Mouse (Mus musculus) hindbrain, embryonic 15.5 days (tissue): ENCODE measurements at regions not wholly inside any gene's neighbourhood (a gene's known extent, or its start where the extent isn't known, plus 50 kb on each side); places are given as distances from the start of the nearest gene placed in this dataset.

Experiments
- ATAC-seq: fragments of 200-750 bp; cut with Nextera tagmentation; 2 replicates; pipeline ENCODE4 v1.8.0; 2017; ENCODE audit warnings: low read depth, moderate number of reproducible peaks, moderate TSS enrichment; ENCODE audit not compliant: low FRiP score
- H3K27ac ChIP-seq: fragments of 300-500 bp; sonication (generic); replicated peaks from 2 replicates; pipeline ENCODE4 v1.5.1; 2015; ENCODE audit warnings: mild to moderate bottlenecking, inconsistent platforms
- H3K27me3 ChIP-seq: fragments of 300-500 bp; sonication (generic); 2 replicates; pipeline ENCODE4 v1.6.1; 2015; ENCODE audit warnings: control low read depth, inconsistent platforms
- H3K36me3 ChIP-seq: fragments of 300-500 bp; sonication (generic); 2 replicates; pipeline ENCODE4 v1.6.1; 2015; ENCODE audit warnings: control low read depth, inconsistent platforms
- H3K4me1 ChIP-seq: fragments of 300-500 bp; sonication (generic); replicated peaks from 2 replicates; pipeline ENCODE4 v1.6.1; 2015; ENCODE audit warnings: control low read depth, inconsistent platforms
- H3K4me2 ChIP-seq: fragments of 300-500 bp; sonication (generic); 2 replicates; pipeline ENCODE4 v1.6.1; 2015; ENCODE audit warnings: moderate library complexity, mild to moderate bottlenecking, inconsistent platforms
- H3K4me3 ChIP-seq: fragments of 300-500 bp; sonication (generic); 2 replicates; pipeline ENCODE4 v1.5.1; 2015; ENCODE audit warnings: mild to moderate bottlenecking, inconsistent platforms
- H3K9ac ChIP-seq: fragments of 300-500 bp; sonication (generic); 2 replicates; pipeline ENCODE4 v1.6.1; 2015; ENCODE audit warnings: inconsistent platforms
- H3K9me3 ChIP-seq: fragments of 300-500 bp; sonication (generic); 2 replicates; pipeline ENCODE4 v1.6.1; 2016; ENCODE audit warnings: control low read depth, inconsistent platforms
- WGBS: fragments of 180-500 bp; shearing (Covaris S2); methylation state at CpG from one replicate; pipeline ENCODE4 v1.1.7; 2015; 5-methylcytosine and 5-hydroxymethylcytosine counted together

DNA sequence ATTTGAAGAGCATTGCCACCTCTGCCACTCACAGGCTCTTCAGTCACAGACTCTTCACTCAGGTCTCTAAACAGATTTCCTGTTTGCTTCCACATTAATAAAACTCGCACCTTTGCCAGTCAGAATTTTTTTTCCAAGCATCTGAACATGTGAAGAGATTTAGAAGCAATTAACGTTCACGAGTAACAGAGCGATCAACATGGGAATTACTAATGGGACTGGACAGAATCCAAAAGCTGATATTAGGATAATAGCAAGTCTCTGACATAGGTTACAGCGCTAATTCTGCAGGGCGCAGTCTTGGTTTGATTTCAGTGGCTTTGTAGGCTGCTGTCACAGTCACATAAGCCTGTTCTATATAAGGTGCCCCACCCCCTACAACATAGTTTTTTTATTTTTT is 275.6 kb downstream of the Dhx15 start:
- WGBS, result 67% methylated on average over 6 of the region's 6 CpGs
- no peak for ATAC-seq
- Histone ChIP-seq H3K4me3 (no peak overlapping the region), H3K9me3 (no peaks in the 10 kb centered on the region), H3K9ac (no peak overlapping the region), H3K36me3 (no peaks in the 10 kb centered on the region), H3K27me3 (no peaks in the 10 kb centered on the region), H3K4me2 (no peak overlapping the region), H3K4me1 (no peaks in the 10 kb centered on the region), H3K27ac (no peak overlapping the region)

DNA sequence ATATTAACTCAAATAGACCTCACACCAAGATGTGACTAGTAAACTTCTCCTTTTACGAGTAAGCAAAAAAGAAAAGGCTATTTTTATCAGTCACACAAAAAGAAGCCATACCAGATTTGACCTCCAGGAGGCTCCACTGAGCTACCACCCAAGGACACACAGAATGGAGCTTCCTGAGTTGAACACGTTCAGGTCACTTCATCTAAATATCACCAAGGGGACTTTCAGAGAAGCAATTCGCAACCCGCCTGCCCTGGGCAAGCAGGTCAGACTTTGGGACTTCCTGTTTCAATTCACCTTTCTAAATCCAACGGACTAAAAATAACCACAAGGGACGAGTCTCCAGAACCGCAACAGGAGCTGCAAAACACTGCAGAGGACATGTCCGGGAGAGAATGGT is 281.5 kb downstream of the Dhx15 start:
- H3K4me2 ChIP-seq, result no peak overlapping the region
- H3K9ac ChIP-seq, result no peak overlapping the region
- no peaks in the 10 kb centered on the region for H3K27me3 ChIP-seq
- ATAC-seq, result no peak
- H3K9me3 ChIP-seq, result no peaks in the 10 kb centered on the region
- no peak overlapping the region for H3K27ac ChIP-seq
- H3K4me1 ChIP-seq, result no peaks in the 10 kb centered on the region
- no peaks in the 10 kb centered on the region for H3K36me3 ChIP-seq
- H3K4me3 ChIP-seq, result no peak overlapping the region
- 76% methylated on average over 8 of the region's 8 CpGs for WGBS

DNA sequence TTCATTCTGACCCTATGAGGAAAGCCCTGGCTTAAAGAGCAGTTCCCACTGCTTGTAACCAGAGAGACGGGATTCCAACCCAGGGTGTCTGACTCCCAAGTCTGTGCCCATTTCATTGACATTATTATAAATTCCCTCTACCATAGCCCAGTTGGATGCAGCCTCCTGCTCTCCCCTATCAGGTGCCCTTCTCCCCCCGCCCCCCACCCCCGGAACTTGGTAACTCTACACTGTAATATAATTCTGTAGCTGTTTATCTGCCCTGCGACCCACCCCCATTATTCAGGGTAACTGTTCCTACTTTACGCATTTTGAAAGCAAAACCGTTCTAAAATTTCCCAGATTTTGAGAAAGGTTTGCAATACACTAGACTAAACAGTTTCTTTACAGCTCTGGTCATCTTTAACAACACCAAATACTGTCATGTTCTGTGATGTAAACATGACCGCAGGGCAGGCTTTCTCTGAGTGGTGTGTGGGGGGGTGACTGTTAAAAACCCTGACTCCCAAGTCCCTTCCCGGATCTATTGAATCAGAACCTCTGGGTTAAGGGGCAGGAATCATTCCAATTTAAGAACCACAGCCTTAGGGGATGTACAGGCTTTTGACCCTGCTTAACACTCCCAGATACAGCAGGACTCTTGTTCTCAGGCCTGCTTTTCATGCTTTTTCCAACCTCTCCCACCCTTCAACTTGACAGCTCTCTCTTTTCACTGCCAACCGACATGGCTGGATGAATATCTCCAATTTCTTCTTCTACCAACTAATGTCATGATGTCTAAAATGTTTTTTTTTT is 283.8 kb downstream of the Dhx15 start:
- H3K36me3 ChIP-seq, result no peaks in the 10 kb centered on the region
- H3K9me3 ChIP-seq, result no peaks in the 10 kb centered on the region
- no peak for ATAC-seq
- no peak overlapping the region for H3K27ac ChIP-seq
- WGBS, result 83% methylated on average over 9 of the region's 9 CpGs
- H3K9ac ChIP-seq, result no peak overlapping the region
- H3K4me3 ChIP-seq, result no peak overlapping the region
- H3K4me1 ChIP-seq, result no peaks in the 10 kb centered on the region
- no peak overlapping the region for H3K4me2 ChIP-seq
- no peaks in the 10 kb centered on the region for H3K27me3 ChIP-seq

DNA sequence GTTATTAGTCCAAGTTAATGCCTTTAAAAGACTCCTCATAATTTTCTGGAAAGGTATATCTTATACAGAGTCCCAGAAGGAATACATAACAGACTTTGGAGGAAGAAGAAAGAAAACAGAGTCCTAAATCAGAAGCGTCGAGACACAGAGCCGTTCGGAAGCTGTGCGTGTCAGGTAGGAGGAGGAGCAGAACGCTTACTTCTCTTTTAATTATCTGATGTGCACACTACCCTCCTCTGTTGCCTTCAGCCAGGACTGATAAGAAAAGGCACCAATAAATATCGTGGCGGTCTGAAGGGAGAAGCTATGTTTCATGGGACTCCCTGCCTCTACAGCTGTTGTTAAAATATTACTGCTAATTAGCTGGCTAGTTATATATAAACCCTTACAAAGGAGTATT is 296.2 kb downstream of the Dhx15 start:
- H3K4me2 ChIP-seq, result peak overlapping the region; percentile 18; the same call in 1 of the 2 replicates
- H3K36me3 ChIP-seq, result no peaks in the 10 kb centered on the region
- no peak for ATAC-seq
- no peak overlapping the region for H3K27ac ChIP-seq
- no peaks in the 10 kb centered on the region for H3K4me1 ChIP-seq
- H3K27me3 ChIP-seq, result no peaks in the 10 kb centered on the region
- WGBS, result 70% methylated on average over 8 of the region's 8 CpGs
- H3K4me3 ChIP-seq, result no peak overlapping the region
- H3K9ac ChIP-seq, result no peak overlapping the region
- no peaks in the 10 kb centered on the region for H3K9me3 ChIP-seq

DNA sequence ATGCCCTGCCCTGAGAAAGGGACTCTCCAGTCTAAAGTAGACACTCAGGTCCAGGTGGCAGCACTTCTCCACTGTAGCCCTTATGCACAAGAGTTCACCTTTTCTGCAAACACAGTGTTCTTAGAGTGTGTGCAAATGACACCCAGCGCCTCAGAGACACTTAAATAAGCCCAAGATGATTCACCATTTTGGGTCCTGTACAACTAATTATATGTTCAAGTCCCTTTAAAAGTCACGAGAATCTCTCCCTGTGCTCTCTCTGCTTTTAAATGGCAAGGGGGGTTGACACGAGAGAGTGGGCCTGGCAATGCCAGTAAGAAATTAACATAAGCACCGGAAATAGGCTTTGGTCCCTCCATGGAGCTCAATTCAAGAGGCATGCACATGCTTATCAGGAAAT is 299.0 kb downstream of the Dhx15 start:
- WGBS, result 70% methylated on average over 4 of the region's 4 CpGs
- no peak overlapping the region for H3K27ac ChIP-seq
- no peak overlapping the region for H3K4me3 ChIP-seq
- H3K4me1 ChIP-seq, result no peaks in the 10 kb centered on the region
- H3K27me3 ChIP-seq, result no peaks in the 10 kb centered on the region
- no peak for ATAC-seq
- no peak overlapping the region for H3K4me2 ChIP-seq
- H3K9ac ChIP-seq, result no peak overlapping the region
- H3K9me3 ChIP-seq, result no peaks in the 10 kb centered on the region
- no peaks in the 10 kb centered on the region for H3K36me3 ChIP-seq

DNA sequence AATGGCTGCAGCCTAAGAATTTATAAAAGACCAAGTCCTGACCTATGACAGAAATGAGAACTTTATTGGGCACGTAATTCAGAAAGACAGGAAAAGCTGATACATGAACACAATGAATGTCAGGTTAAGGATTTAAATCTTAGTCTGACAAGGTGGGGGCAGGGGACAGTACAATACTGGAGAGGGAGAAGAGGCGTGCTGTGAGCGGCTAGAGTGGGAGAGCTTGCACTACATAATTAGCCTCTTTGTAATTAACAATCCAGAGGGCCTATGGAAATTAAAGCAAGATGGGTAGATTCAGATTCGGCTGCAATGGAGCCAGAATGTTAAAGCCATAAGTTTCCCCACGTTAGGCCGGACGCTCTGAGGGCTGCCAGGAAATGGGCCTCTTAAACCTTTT is 301.9 kb downstream of the Dhx15 start:
- no peak overlapping the region for H3K4me3 ChIP-seq
- H3K27me3 ChIP-seq, result no peaks in the 10 kb centered on the region
- no peaks in the 10 kb centered on the region for H3K36me3 ChIP-seq
- H3K27ac ChIP-seq, result no peak overlapping the region
- H3K4me2 ChIP-seq, result no peak overlapping the region
- no peaks in the 10 kb centered on the region for H3K4me1 ChIP-seq
- H3K9me3 ChIP-seq, result no peaks in the 10 kb centered on the region
- no peak overlapping the region for H3K9ac ChIP-seq
- 40% methylated on average over 7 of the region's 7 CpGs for WGBS
- no peak for ATAC-seq

DNA sequence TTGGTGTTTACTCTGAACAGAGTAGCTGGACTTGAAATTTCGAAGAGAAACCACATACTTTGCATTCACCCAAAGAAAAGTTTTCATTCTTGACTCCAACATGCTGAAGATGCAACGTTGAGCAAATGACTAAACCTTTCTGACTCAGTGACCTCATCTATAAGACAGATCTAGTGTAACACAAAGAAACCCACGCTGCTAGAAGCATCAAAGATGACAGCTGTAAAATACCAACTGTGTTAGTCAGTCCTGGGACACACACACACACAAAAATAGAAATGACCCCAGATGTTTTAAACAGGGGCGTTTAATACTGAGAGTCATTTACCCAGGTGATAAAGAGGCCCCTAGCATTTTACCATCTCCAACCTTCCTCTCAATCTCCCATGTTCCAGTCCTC is 307.7 kb downstream of the Dhx15 start:
- H3K4me2 ChIP-seq, result no peak overlapping the region
- no peaks in the 10 kb centered on the region for H3K9me3 ChIP-seq
- 74% methylated on average over 4 of the region's 4 CpGs for WGBS
- no peak overlapping the region for H3K27ac ChIP-seq
- no peaks in the 10 kb centered on the region for H3K4me1 ChIP-seq
- no peak overlapping the region for H3K4me3 ChIP-seq
- no peak for ATAC-seq
- H3K36me3 ChIP-seq, result no peaks in the 10 kb centered on the region
- H3K27me3 ChIP-seq, result no peaks in the 10 kb centered on the region
- H3K9ac ChIP-seq, result no peak overlapping the region

DNA sequence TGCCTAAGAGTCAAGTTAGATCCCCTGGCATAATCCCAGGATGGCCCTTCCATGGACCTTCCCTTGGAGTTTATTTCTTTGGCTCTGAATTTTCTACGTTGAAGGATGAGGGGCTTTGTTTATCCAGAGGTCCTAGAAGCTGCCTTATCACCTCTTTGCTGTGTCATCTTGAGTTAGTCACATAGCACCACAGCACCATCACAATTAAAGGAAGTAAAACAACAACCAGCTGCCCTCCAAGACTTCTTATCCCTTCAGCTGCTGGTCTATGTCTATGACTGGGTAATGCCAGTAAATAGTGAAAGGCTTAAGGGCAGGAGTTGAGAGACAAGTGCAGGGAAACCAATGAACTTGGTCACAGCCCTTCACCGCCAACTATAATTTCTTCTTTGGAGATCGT is 308.1 kb downstream of the Dhx15 start:
- H3K27ac ChIP-seq, result no peak overlapping the region
- H3K36me3 ChIP-seq, result no peaks in the 10 kb centered on the region
- no peaks in the 10 kb centered on the region for H3K4me1 ChIP-seq
- no peaks in the 10 kb centered on the region for H3K27me3 ChIP-seq
- H3K4me2 ChIP-seq, result no peak overlapping the region
- 83% methylated on average over 3 of the region's 3 CpGs for WGBS
- H3K9me3 ChIP-seq, result no peaks in the 10 kb centered on the region
- no peak overlapping the region for H3K9ac ChIP-seq
- H3K4me3 ChIP-seq, result no peak overlapping the region
- ATAC-seq, result no peak

DNA sequence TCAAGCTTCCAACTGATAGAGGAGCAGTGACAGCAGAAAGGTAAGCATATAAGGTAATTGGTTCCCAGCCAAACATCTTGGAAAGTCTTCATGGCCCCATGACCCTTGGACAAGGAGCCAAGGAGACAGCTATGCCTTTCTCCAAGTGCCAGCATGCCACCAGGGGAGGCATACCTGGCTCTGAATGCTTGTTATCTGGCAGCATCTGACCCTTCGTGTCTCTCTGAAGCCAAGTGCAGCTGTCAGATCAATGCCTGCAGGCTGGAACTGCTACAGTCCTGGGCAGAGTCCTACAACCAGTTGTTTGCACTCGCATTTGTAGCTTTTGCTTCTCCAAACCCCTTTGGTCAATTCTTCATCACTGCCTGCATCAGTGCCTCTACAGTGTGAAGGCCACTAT is 309.3 kb upstream of the Ppargc1a start:
- Histone ChIP-seq H3K27me3 (no peaks in the 10 kb centered on the region), H3K36me3 (no peaks in the 10 kb centered on the region), H3K4me3 (no peak overlapping the region), H3K9me3 (no peaks in the 10 kb centered on the region), H3K9ac (no peak overlapping the region), H3K4me2 (no peak overlapping the region), H3K4me1 (peaks cover 6% of the 10 kb centered on the region; the same call in 1 of the 2 replicates), H3K27ac (no peak overlapping the region)
- ATAC-seq, result no peak
- WGBS, result 80% methylated on average over 2 of the region's 2 CpGs

DNA sequence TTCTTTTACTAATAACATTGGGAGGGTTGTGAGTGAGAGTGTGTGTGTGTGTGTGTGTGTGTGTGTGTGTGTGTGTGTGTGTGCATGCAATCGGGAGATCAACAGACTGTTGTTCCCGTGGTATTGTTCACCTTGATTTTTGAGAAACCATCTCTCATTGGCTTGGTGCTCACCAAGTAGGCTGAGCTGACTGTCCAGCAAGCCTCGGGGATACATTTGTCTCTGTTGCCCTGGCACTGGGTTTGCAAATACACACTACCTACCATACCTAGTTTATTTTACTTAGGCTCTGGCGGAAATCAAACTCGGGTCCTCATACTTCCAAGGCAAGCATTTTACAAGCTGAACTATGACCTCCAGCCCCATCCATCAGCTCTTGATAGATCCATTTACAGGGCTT is 306.0 kb upstream of the Ppargc1a start:
- Histone ChIP-seq H3K27me3 (no peaks in the 10 kb centered on the region), H3K4me2 (no peak overlapping the region), H3K9me3 (no peaks in the 10 kb centered on the region), H3K36me3 (no peaks in the 10 kb centered on the region), H3K4me1 (peaks cover 6% of the 10 kb centered on the region), H3K4me3 (no peak overlapping the region), H3K27ac (no peak overlapping the region), H3K9ac (no peak overlapping the region)
- WGBS, result 90% methylated on average over 5 of the region's 5 CpGs
- ATAC-seq, result no peak

DNA sequence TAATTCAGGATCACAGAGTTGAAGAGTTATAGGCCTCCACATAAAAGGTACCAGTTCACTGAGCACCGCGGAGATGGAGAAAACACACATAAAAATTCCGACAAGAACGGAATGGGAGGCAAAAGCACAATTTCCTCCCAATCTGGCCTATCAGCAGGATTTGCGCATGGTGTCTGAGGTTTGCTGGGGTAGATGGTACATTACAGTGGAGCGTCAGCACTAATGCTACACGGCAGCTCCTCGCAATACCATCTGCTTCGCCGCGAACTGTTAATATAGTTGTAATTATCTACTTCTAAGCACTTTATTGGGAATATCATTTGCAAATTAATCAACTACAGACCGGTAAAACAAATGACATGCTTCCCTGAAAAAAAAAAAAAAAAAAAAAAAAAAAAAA is 304.2 kb upstream of the Ppargc1a start:
- Histone ChIP-seq H3K4me1 (peaks cover 6% of the 10 kb centered on the region), H3K27me3 (no peaks in the 10 kb centered on the region), H3K4me3 (no peak overlapping the region), H3K9me3 (no peaks in the 10 kb centered on the region), H3K27ac (no peak overlapping the region), H3K36me3 (no peaks in the 10 kb centered on the region), H3K4me2 (no peak overlapping the region), H3K9ac (no peak overlapping the region)
- ATAC-seq, result peak; percentile 51; the same call in 1 of the 2 replicates
- WGBS, result 79% methylated on average over 12 of the region's 12 CpGs

DNA sequence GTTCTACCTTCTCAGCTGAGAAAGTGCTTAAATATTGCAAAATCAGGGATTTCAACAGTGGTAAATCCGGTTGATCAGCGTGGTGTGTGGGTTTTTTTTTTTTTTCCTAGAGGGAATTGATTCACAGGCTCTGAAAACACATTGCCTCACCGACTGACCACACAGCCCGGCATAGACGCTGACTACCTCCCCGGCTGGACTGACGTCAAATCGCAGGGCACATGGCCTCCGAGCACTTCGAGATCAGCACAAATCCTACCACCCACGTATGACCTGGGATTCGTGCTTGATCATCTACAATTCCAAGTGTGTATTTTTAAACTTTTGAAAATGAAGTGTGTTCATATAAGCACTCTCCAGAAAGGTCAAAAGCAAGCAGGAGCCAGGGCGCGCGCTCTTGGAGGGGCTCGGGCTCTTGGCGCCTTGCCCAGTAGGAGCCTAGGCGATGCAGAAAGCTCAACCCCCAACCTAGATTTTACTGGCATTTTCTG is 300.7 kb upstream of the Ppargc1a start:
- Histone ChIP-seq H3K27ac (no peak overlapping the region), H3K4me1 (peaks cover 6% of the 10 kb centered on the region), H3K4me3 (no peak overlapping the region), H3K36me3 (no peaks in the 10 kb centered on the region), H3K9me3 (no peaks in the 10 kb centered on the region), H3K9ac (no peak overlapping the region), H3K27me3 (no peaks in the 10 kb centered on the region), H3K4me2 (0 out of 2 replicates have a peak overlapping the region, but pooled peaks have one; percentile 25)
- ATAC-seq, result no peak
- 71% methylated on average over 18 of the region's 18 CpGs for WGBS

DNA sequence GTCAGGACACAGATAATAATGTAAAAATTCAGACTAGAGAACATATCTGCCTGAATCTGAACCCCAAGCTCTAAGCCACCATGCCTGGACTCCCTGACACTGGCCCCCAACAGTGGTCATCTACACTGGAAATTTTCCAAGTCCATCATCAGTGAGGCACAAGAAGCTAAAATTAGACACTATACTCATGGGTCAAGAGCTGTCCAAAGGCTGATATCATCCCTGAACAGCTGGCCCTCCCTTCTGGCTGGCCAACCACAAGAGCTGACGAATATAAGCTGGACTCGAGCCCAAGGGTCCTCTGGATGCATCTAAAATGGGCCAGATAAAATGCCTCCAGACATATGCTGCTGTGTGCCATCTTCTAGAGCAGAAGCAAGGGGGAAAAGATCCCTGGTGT is 298.5 kb upstream of the Ppargc1a start:
- ATAC-seq, result no peak
- H3K9me3 ChIP-seq, result no peaks in the 10 kb centered on the region
- WGBS, result 79% methylated on average over 2 of the region's 2 CpGs
- no peaks in the 10 kb centered on the region for H3K36me3 ChIP-seq
- no peak overlapping the region for H3K27ac ChIP-seq
- no peak overlapping the region for H3K4me2 ChIP-seq
- no peaks in the 10 kb centered on the region for H3K27me3 ChIP-seq
- H3K4me1 ChIP-seq, result no peaks in the 10 kb centered on the region; the same call in 1 of the 2 replicates
- H3K9ac ChIP-seq, result no peak overlapping the region
- no peak overlapping the region for H3K4me3 ChIP-seq
